Mouse (Mus musculus) layer of hippocampus, postnatal 25 days (tissue): ENCODE measurements around the gene Rbm25. TPM values are rescaled to one million over a fixed set of nuclear protein-coding genes. Genes with fewer than 3 reads are reported as not detected.
A peak's percentile ranks its signal among the peaks of the same experiment; 100 is the strongest.
"Not testable (repeated sequence)": the region's sequence is repeated elsewhere in the genome, so short reads cannot be mapped to it uniquely, and the experiment has no call there.

Source experiments
- DNase-seq, 2 experiments: peaks; one replicate each; pipeline ENCODE4 v3.0.0; 2022; ENCODE audit warnings: mixed read lengths in 2 of 2, low spot score in 1 of 2; ENCODE audit errors: extremely low spot score in 1 of 2
- total RNA-seq, 2 experiments: library from RNA; stranded (reverse); gene quantifications; 2 replicates each; pipeline ENCODE4 v1.2.3; 2021

Rbm25 gene
- 100 to 1,000 TPM in 1 of 2 experiments, 10 to 100 TPM in 1; 88.8 to 125 TPM for total RNA-seq

- not testable (repeated sequence) for DNase-seq
These were observed at the start of gene Rbm25 for GRCm38 (mm10) chr12:83630936-83631335. TSS of gene Rbm25 (plus strand) at chr12:83631236.

GRCm38 (mm10) chr12:83582106-83582505 is 48.9 kb upstream of the Rbm25 start:
- no peak for DNase-seq

GRCm38 (mm10) chr12:83582747-83583146 is 48.3 kb upstream of the Rbm25 start:
- no peak for DNase-seq

GRCm38 (mm10) chr12:83586628-83587027 is 44.4 kb upstream of the Rbm25 start:
- DNase-seq: no peak

- no peak for DNase-seq
These were observed 39.1 kb upstream of the Rbm25 start for GRCm38 (mm10) chr12:83591754-83592501.

GRCm38 (mm10) chr12:83594454-83595040 is 36.5 kb upstream of the Rbm25 start:
- DNase-seq: no peak

GRCm38 (mm10) chr12:83596191-83596954 is 34.7 kb upstream of the Rbm25 start:
- peak in 1 of 2 experiments; percentile 11 for DNase-seq

GRCm38 (mm10) chr12:83597025-83597501 is 34.0 kb upstream of the Rbm25 start, which contains the start of gene Zfyve1:
TSS of gene Zfyve1 (minus strand) at chr12:83597222.
- DNase-seq: peak; percentile 74 to 87

- no peak for DNase-seq
These were observed 33.2 kb upstream of the Rbm25 start for GRCm38 (mm10) chr12:83597881-83598280.

GRCm38 (mm10) chr12:83602285-83602684 is 28.8 kb upstream of the Rbm25 start:
- DNase-seq: no peak

GRCm38 (mm10) chr12:83606411-83606810 is 24.6 kb upstream of the Rbm25 start:
- DNase-seq: not testable (repeated sequence)

- no peak for DNase-seq
These were observed 13.8 kb upstream of the Rbm25 start for GRCm38 (mm10) chr12:83617261-83617660.

- no peak for DNase-seq
These were observed 12.1 kb upstream of the Rbm25 start for GRCm38 (mm10) chr12:83618981-83619380.

GRCm38 (mm10) chr12:83620694-83621093 is 10.3 kb upstream of the Rbm25 start:
- DNase-seq: not testable (repeated sequence)

GRCm38 (mm10) chr12:83622031-83622755 is 8.8 kb upstream of the Rbm25 start:
- no peak for DNase-seq

GRCm38 (mm10) chr12:83624321-83624720 is 6.7 kb upstream of the Rbm25 start:
- DNase-seq: no peak

- DNase-seq: peak; percentile 84 to 93
These were observed 975 bp downstream of the Rbm25 start for GRCm38 (mm10) chr12:83631743-83632679.

GRCm38 (mm10) chr12:83632680-83633025 is 1.6 kb downstream of the Rbm25 start:
- peak; percentile 11 to 43 for DNase-seq

- no peak for DNase-seq
These were observed 2.8 kb downstream of the Rbm25 start for GRCm38 (mm10) chr12:83633807-83634206.
